Mouse (Mus musculus): ENCODE measurements around the gene Abcd2. TPM values are rescaled to one million over a fixed set of nuclear protein-coding genes. Genes with fewer than 3 reads are reported as not detected.

Gene Abcd2
- polyA plus RNA-seq, 1 experiment from 2014 or later = 3.3 TPM

DNA sequence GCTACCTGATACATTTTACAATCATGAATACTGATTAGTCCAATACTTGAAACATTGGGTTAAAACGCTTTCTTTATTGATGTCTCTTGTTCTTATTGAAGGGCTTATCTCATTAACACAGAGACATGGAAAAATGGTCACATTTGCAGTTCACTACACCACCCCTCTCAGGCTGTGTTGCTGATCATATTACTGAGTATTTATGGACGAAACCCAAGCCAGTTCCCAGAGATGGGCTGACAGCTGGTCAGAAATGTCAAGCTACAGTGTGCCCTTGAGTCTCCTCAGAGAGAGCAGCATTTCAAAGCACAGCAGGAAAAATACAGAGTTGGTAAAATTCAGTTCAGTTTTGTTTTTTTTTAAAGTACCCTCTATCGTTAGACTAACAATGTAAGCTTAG is 38.3 kb downstream of the Abcd2 start:
- Histone ChIP-seq H3K9ac (replicated peaks) (no peak overlapping the region), H3K27me3 (no peaks in the 10 kb centered on the region), H3K4me3 (replicated peaks) (no peak overlapping the region), H3K27ac (no peak overlapping the region), H3K9me3 (peaks cover 5% of the 10 kb centered on the region), H3K36me3 (no peaks in the 10 kb centered on the region), H3K4me1 (replicated peaks) (no peaks in the 10 kb centered on the region), H3K4me2 (no peak overlapping the region)
- ATAC-seq (ENCODE audit: insufficient number of reproducible peaks, insufficient read depth, low FRiP score, low TSS enrichment, low read depth) = no peak
- 70% methylated on average over 3 of the region's 3 CpGs for WGBS

DNA sequence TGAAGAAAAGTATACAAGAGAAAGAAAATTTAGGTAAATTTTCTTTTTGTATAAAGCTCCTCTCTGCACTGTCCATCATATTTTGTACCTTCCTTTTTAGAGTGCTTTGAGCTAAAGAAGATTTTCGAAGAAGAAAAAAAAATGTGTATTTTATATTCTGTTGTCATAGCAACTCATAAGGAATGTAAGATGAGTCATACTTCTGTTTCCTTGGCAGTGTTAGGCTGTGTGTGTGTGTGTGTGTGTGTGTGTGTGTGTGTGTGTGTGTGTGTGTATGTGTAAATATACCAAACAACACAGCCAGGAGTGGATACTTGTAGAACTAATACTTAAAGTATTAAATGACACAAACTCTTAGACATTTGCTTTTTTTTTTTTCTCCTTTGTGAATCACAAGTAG is 39.0 kb downstream of the Abcd2 start:
- H3K36me3 ChIP-seq = no peaks in the 10 kb centered on the region
- H3K27me3 ChIP-seq = no peaks in the 10 kb centered on the region
- 75% methylated on average over 1 of the region's 1 CpGs for WGBS
- H3K4me2 ChIP-seq = no peak overlapping the region
- no peak overlapping the region for H3K9ac ChIP-seq (replicated peaks)
- peaks cover 5% of the 10 kb centered on the region for H3K9me3 ChIP-seq
- no peak overlapping the region for H3K27ac ChIP-seq
- H3K4me1 ChIP-seq (replicated peaks) = no peaks in the 10 kb centered on the region
- no peak overlapping the region for H3K4me3 ChIP-seq (replicated peaks)
- ATAC-seq (ENCODE audit: insufficient number of reproducible peaks, insufficient read depth, low FRiP score, low TSS enrichment, low read depth) = no peak

DNA sequence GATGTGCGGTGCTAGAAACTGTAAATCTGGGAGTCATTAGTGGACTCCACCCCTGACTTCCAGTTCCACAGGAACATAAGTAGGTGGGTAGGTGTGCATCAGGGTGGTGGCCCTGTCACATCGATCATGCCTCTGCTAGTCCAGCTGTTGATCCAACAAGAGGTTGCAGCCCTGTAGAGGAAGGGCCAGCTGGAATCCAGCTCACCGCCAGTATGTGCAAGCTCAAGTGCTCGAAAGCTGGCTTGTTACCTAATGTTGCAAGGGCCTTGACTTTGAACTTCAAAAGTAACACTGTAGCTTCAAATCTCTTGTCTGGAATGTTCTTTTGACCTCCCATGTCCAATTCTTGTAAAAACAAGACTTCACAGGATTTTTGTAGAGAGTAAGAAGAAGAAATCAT is 67.0 kb downstream of the Abcd2 start:
- Histone ChIP-seq H3K27me3 (no peaks in the 10 kb centered on the region), H3K4me1 (replicated peaks) (no peaks in the 10 kb centered on the region), H3K27ac (no peak overlapping the region), H3K9me3 (no peaks in the 10 kb centered on the region), H3K4me2 (no peak overlapping the region), H3K36me3 (no peaks in the 10 kb centered on the region), H3K9ac (replicated peaks) (no peak overlapping the region), H3K4me3 (replicated peaks) (no peak overlapping the region)
- WGBS = 69% methylated on average over 4 of the region's 4 CpGs
- ATAC-seq (ENCODE audit: insufficient number of reproducible peaks, insufficient read depth, low FRiP score, low TSS enrichment, low read depth) = no peak

DNA sequence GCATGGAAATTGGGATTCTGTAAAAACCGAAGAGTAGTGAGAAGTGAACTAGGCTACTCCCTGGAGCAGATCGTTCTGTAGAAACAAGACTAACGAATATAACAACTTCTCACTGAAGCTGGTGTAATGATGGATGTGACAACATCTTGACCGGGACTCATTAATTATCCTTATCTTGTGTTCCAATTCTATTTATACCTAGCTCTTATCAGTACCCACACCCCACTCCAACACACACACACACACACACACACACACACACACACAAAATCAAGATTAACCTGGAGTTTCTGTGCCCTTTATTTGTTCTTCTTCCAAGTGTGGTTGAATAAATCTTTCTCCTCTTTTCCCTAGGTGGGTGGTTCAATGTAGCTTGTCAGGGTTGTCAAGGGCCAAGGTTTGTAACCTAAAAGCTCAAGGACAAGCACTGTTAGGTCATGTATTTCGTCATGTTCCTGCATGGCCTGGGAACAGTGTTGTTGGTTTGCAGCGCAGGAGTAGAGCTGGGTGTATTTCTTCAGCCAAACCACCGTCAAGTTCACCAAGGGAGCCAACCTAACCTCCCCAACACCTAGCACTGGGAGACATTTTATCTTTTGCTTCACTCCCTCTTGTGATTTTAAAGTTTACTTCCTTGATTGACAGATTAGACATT is 78.9 kb downstream of the Abcd2 start:
- Histone ChIP-seq H3K9ac (replicated peaks) (no peak overlapping the region), H3K4me1 (replicated peaks) (no peaks in the 10 kb centered on the region), H3K4me3 (replicated peaks) (no peak overlapping the region), H3K27me3 (no peaks in the 10 kb centered on the region), H3K9me3 (no peaks in the 10 kb centered on the region), H3K4me2 (no peak overlapping the region), H3K36me3 (no peaks in the 10 kb centered on the region), H3K27ac (no peak overlapping the region)
- no peak for ATAC-seq (ENCODE audit: insufficient number of reproducible peaks, insufficient read depth, low FRiP score, low TSS enrichment, low read depth)
- 87% methylated on average over 7 of the region's 7 CpGs for WGBS

DNA sequence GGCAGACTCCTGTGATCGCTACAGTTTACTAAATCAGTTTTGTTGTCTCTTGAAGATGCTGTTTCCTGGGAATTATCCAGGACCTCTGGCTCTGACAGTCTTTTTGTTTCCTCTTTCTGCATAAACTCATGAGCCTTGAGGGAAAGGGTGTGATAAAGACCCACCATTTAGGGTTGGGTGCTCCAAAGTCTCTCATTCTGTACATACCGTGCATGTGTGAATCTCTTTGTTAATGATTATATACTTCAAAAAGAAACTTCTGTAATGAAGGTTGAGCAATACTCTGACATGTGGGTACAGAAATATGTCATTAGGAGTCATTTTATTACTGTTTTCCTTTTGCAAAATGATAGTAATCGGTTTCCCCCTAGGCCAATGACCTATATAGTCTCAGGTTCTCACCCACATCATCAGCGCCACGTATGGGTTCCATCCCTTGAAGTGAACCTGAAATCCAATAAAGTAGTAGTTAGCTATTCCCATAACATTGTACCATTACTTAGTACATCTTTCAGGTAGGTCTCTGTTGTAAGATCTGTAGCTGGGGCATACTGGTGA is 83.4 kb downstream of the Abcd2 start:
- H3K27me3 ChIP-seq = no peaks in the 10 kb centered on the region
- H3K4me2 ChIP-seq = no peak overlapping the region
- no peak overlapping the region for H3K4me3 ChIP-seq (replicated peaks)
- no peak for ATAC-seq (ENCODE audit: insufficient number of reproducible peaks, insufficient read depth, low FRiP score, low TSS enrichment, low read depth)
- H3K4me1 ChIP-seq (replicated peaks) = no peaks in the 10 kb centered on the region
- no peaks in the 10 kb centered on the region for H3K36me3 ChIP-seq
- 91% methylated on average over 5 of the region's 5 CpGs for WGBS
- no peak overlapping the region for H3K27ac ChIP-seq
- no peak overlapping the region for H3K9ac ChIP-seq (replicated peaks)
- H3K9me3 ChIP-seq = no peaks in the 10 kb centered on the region

DNA sequence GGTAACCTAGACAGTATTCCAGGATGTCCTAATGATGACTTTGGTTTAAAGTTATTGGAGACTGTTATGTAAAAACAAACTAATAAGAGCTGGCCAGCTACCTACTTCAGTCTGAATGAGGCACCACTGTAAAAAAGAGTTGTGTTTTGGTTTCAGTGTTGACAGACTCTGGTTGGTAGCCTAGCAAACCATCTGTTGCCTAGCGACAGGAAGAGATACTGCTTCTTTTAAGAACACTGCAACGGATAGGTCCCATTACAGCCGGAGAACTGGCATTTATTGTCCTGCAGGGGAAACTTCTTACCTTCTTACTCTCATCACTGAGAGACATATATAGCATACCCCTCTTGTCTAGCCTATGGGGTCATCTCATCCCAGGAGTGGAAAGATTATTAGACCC is 86.7 kb downstream of the Abcd2 start:
- H3K27ac ChIP-seq = no peak overlapping the region
- ATAC-seq (ENCODE audit: insufficient number of reproducible peaks, insufficient read depth, low FRiP score, low TSS enrichment, low read depth) = no peak
- no peaks in the 10 kb centered on the region for H3K36me3 ChIP-seq
- no peak overlapping the region for H3K9ac ChIP-seq (replicated peaks)
- no peak overlapping the region for H3K4me3 ChIP-seq (replicated peaks)
- 35% methylated on average over 3 of the region's 3 CpGs for WGBS
- no peak overlapping the region for H3K4me2 ChIP-seq
- no peaks in the 10 kb centered on the region for H3K9me3 ChIP-seq
- no peaks in the 10 kb centered on the region for H3K4me1 ChIP-seq (replicated peaks)
- H3K27me3 ChIP-seq = no peaks in the 10 kb centered on the region

GRCm38 (mm10) chr15:91104276-91104675 is 87.3 kb downstream of the Abcd2 start:
- 68% methylated on average over 1 of the region's 1 CpGs for WGBS

GRCm38 (mm10) chr15:91103814-91104213 is 87.8 kb downstream of the Abcd2 start:
- Histone ChIP-seq H3K9ac (replicated peaks) (no peak overlapping the region), H3K4me2 (no peak overlapping the region), H3K4me1 (replicated peaks) (no peaks in the 10 kb centered on the region), H3K9me3 (no peaks in the 10 kb centered on the region), H3K36me3 (no peaks in the 10 kb centered on the region), H3K4me3 (replicated peaks) (no peak overlapping the region), H3K27ac (no peak overlapping the region), H3K27me3 (no peaks in the 10 kb centered on the region)
- no peak for ATAC-seq (ENCODE audit: insufficient number of reproducible peaks, insufficient read depth, low FRiP score, low TSS enrichment, low read depth)
- 66% methylated on average over 14 of the region's 14 CpGs for WGBS

More at GRCm38 (mm10) chr15:91104276-91104675, 87.3 kb downstream of the Abcd2 start:
- Histone ChIP-seq H3K9ac (replicated peaks) (no peak overlapping the region), H3K36me3 (no peaks in the 10 kb centered on the region), H3K4me3 (replicated peaks) (no peak overlapping the region), H3K4me2 (no peak overlapping the region), H3K4me1 (replicated peaks) (no peaks in the 10 kb centered on the region), H3K9me3 (no peaks in the 10 kb centered on the region), H3K27ac (no peak overlapping the region), H3K27me3 (no peaks in the 10 kb centered on the region)
- ATAC-seq (ENCODE audit: insufficient number of reproducible peaks, insufficient read depth, low FRiP score, low TSS enrichment, low read depth) = no peak

- ATAC-seq (ENCODE audit: insufficient number of reproducible peaks, insufficient read depth, low FRiP score, low TSS enrichment, low read depth) = no peak
- Histone ChIP-seq H3K9me3 (no peaks in the 10 kb centered on the region), H3K36me3 (no peaks in the 10 kb centered on the region), H3K27me3 (no peaks in the 10 kb centered on the region), H3K4me1 (replicated peaks) (no peaks in the 10 kb centered on the region), H3K4me3 (replicated peaks) (no peak overlapping the region), H3K4me2 (no peak overlapping the region), H3K9ac (replicated peaks) (no peak overlapping the region), H3K27ac (no peak overlapping the region)
- WGBS = 87% methylated on average over 8 of the region's 8 CpGs
Observed at GRCm38 (mm10) chr15:91103305-91103704, 88.3 kb downstream of the Abcd2 start.

GRCm38 (mm10) chr15:91096606-91097005 is 95.0 kb downstream of the Abcd2 start:
- Histone ChIP-seq H3K4me1 (replicated peaks) (peaks cover 10% of the 10 kb centered on the region), H3K4me2 (no peak overlapping the region), H3K27ac (no peak overlapping the region), H3K27me3 (no peaks in the 10 kb centered on the region), H3K4me3 (replicated peaks) (no peak overlapping the region), H3K9me3 (no peaks in the 10 kb centered on the region), H3K36me3 (no peaks in the 10 kb centered on the region), H3K9ac (replicated peaks) (no peak overlapping the region)
- WGBS = 45% methylated on average over 6 of the region's 6 CpGs
- 0 out of 2 replicates have a peak, but pooled peaks have one; percentile 66 for ATAC-seq (ENCODE audit: insufficient number of reproducible peaks, insufficient read depth, low FRiP score, low TSS enrichment, low read depth)

All from limb, embryonic 12.5 days (tissue).